Mouse (Mus musculus) spleen, adult 2 months (tissue): ENCODE data around the gene Tmx2. TPM values are rescaled to one million over a fixed set of nuclear protein-coding genes. Genes with fewer than 3 reads are reported as not detected.

Experiments
- DNase-seq, 2 experiments: peaks; one replicate each; pipeline versions ENCODE4 v3.0.0 to v3.0.0-alpha.2; 2012 to 2021; ENCODE audit warnings: low spot score in 2 of 2, low read depth in 1 of 2
- H3K27ac ChIP-seq: fragments of 200-500 bp; 2 replicates; pipeline ENCODE4 v1.5.1; 2012; ENCODE audit warnings: low read length, inconsistent platforms; ENCODE audit not compliant: insufficient read depth
- H3K27me3 ChIP-seq: fragments of 200-500 bp; 2 replicates; pipeline ENCODE4 v1.6.1; 2012; ENCODE audit warnings: mild to moderate bottlenecking, moderate library complexity, low read length, inconsistent platforms; ENCODE audit not compliant: control insufficient read depth, insufficient read depth
- H3K36me3 ChIP-seq: fragments of 200-500 bp; 2 replicates; pipeline ENCODE4 v1.6.1; 2012; ENCODE audit warnings: mild to moderate bottlenecking, low read length, inconsistent platforms; ENCODE audit not compliant: control insufficient read depth, insufficient read depth
- H3K4me1 ChIP-seq: fragments of 200-500 bp; 2 replicates; pipeline ENCODE4 v1.6.1; 2011; ENCODE audit warnings: inconsistent platforms; ENCODE audit not compliant: control insufficient read depth, insufficient read depth, insufficient read length
- H3K4me3 ChIP-seq: fragments of 200-500 bp; 2 replicates; pipeline ENCODE4 v1.5.1; 2011; ENCODE audit warnings: mild to moderate bottlenecking, inconsistent platforms; ENCODE audit not compliant: insufficient read depth, insufficient read length; ENCODE audit errors: extremely low read depth
- CTCF ChIP-seq: fragments of 200-500 bp; IDR thresholded peaks from 2 replicates; pipeline ENCODE4 v1.5.1; 2011; ENCODE audit warnings: mild to moderate bottlenecking, inconsistent platforms; ENCODE audit not compliant: insufficient read depth, insufficient read length, insufficient replicate concordance; ENCODE audit errors: extremely low read depth
- POLR2A ChIP-seq: fragments of 200-500 bp; IDR thresholded peaks from 2 replicates; pipeline ENCODE4 v1.6.1; 2011; ENCODE audit warnings: low read depth, low read length, inconsistent platforms
- WGBS: fragments of 180-500 bp; shearing (Covaris S2); methylation state at CpG from one replicate; pipeline ENCODE4 v1.1.7; 2018; 5-methylcytosine and 5-hydroxymethylcytosine counted together
- polyA plus RNA-seq: library from polyadenylated mRNA; depleted of rRNA; stranded (reverse); fragments of >200 nt; gene quantifications from 2 replicates; pipeline ENCODE4 v1.2.3, GENCODE M21; 2012

Tmx2 gene
- polyA plus RNA-seq, 1 experiment, result 32.3 TPM

- DNase-seq, result no peak
- TF ChIP-seq CTCF, result no peak
- TF ChIP-seq POLR2A, result 0 out of 2 replicates have a peak, but pooled peaks have one; percentile 10
- Histone ChIP-seq H3K4me1 (no peaks in the 10 kb centered on the region), H3K36me3 (no peaks in the 10 kb centered on the region), H3K27ac (peak within 1 kb of the TSS; percentile 76), H3K4me3 (peak within 1 kb of the TSS; percentile 62), H3K27me3 (no peaks in the 10 kb centered on the region)
- WGBS, result 10% methylated on average over 15 of the region's 15 CpGs
Observed at GRCm38 (mm10) chr2:84650464-84651195, 28.3 kb downstream of the Tmx2 start, which contains the start of gene Ctnnd1. Gene Ctnnd1 (minus strand): TSS chr2:84650765.

- peak overlapping the region; percentile 62 for H3K4me3 ChIP-seq
- peak overlapping the region; percentile 13 for H3K27ac ChIP-seq
- WGBS, result 3% methylated on average over 10 of the region's 10 CpGs
- no peaks in the 10 kb centered on the region for H3K27me3 ChIP-seq
- no peak for DNase-seq
- TF ChIP-seq CTCF, result no peak
- no peak for TF ChIP-seq POLR2A
- H3K36me3 ChIP-seq, result no peaks in the 10 kb centered on the region
- no peaks in the 10 kb centered on the region for H3K4me1 ChIP-seq
Observed at GRCm38 (mm10) chr2:84649674-84650073, 29.3 kb downstream of the Tmx2 start.

GRCm38 (mm10) chr2:84648369-84648768 is 30.6 kb downstream of the Tmx2 start:
- no peaks in the 10 kb centered on the region for H3K36me3 ChIP-seq
- H3K4me3 ChIP-seq, result peak overlapping the region; percentile 5; the same call in 1 of the 2 replicates
- no peak for DNase-seq
- H3K27ac ChIP-seq, result no peak overlapping the region
- TF ChIP-seq CTCF, result no peak
- TF ChIP-seq POLR2A, result no peak
- WGBS, result 68% methylated on average over 6 of the region's 6 CpGs
- H3K27me3 ChIP-seq, result no peaks in the 10 kb centered on the region
- no peaks in the 10 kb centered on the region for H3K4me1 ChIP-seq

GRCm38 (mm10) chr2:84647051-84647568 is 31.8 kb downstream of the Tmx2 start:
- Histone ChIP-seq H3K27me3 (no peaks in the 10 kb centered on the region), H3K36me3 (no peaks in the 10 kb centered on the region), H3K27ac (no peak overlapping the region), H3K4me3 (no peak overlapping the region), H3K4me1 (no peaks in the 10 kb centered on the region)
- DNase-seq, result no peak
- no peak for TF ChIP-seq CTCF
- no peak for TF ChIP-seq POLR2A
- 86% methylated on average over 6 of the region's 6 CpGs for WGBS

- H3K27me3 ChIP-seq, result no peaks in the 10 kb centered on the region
- no peaks in the 10 kb centered on the region for H3K4me1 ChIP-seq
- TF ChIP-seq CTCF, result no peak
- no peak for TF ChIP-seq POLR2A
- no peaks in the 10 kb centered on the region for H3K36me3 ChIP-seq
- no peak for DNase-seq
- H3K27ac ChIP-seq, result no peak overlapping the region
- 82% methylated on average over 1 of the region's 1 CpGs for WGBS
- no peak overlapping the region for H3K4me3 ChIP-seq
Observed at GRCm38 (mm10) chr2:84646138-84646537, 32.8 kb downstream of the Tmx2 start.

GRCm38 (mm10) chr2:84640833-84641232 is 38.1 kb downstream of the Tmx2 start:
- no peaks in the 10 kb centered on the region for H3K27me3 ChIP-seq
- no peaks in the 10 kb centered on the region for H3K36me3 ChIP-seq
- no peak for DNase-seq
- no peak for TF ChIP-seq CTCF
- TF ChIP-seq POLR2A, result no peak
- H3K27ac ChIP-seq, result no peak overlapping the region
- H3K4me1 ChIP-seq, result no peaks in the 10 kb centered on the region
- no peak overlapping the region for H3K4me3 ChIP-seq

- Histone ChIP-seq H3K27ac (no peak overlapping the region; the same call in 1 of the 2 replicates), H3K36me3 (no peaks in the 10 kb centered on the region), H3K4me3 (no peak overlapping the region), H3K4me1 (peaks cover 4% of the 10 kb centered on the region; the same call in 1 of the 2 replicates), H3K27me3 (no peaks in the 10 kb centered on the region)
- no peak for TF ChIP-seq POLR2A
- no peak for TF ChIP-seq CTCF
- DNase-seq, result no peak
- 41% methylated on average over 5 of the region's 5 CpGs for WGBS
Observed at GRCm38 (mm10) chr2:84638428-84639220, 40.3 kb downstream of the Tmx2 start.
